ENCODE assay signal across 8 mouse cellular contexts in genomic region chr2:24473641-24474511, GRCm38 (mm10). TPM values are rescaled to one million over a fixed set of nuclear protein-coding genes. Genes with fewer than 3 reads are reported as not detected.
DNase-seq lines count a peak whose midpoint lies in the region; ATAC-seq lines count a peak whose summit lies in the region.

No protein-coding gene starts in this region.

- peaks cover 9% of the 10 kb centered on the region for H3K4me1 ChIP-seq in heart, embryonic 12.5 days (replicated peaks)
- peaks cover 21% of the 10 kb centered on the region for H3K4me1 ChIP-seq in embryonic facial prominence, embryonic 10.5 days
- H3K4me1 ChIP-seq in intestine, embryonic 15.5 days (replicated peaks): peaks cover 7% of the 10 kb centered on the region
- peaks cover 10% of the 10 kb centered on the region; the same call in 1 of the 2 replicates for H3K4me1 ChIP-seq in midbrain, embryonic 14.5 days (ENCODE audit: control insufficient read depth, insufficient read depth, low read length)

- no peaks in the 10 kb centered on the region for H3K36me3 ChIP-seq in heart, embryonic 12.5 days
- H3K36me3 ChIP-seq in embryonic facial prominence, embryonic 10.5 days (replicated peaks): no peaks in the 10 kb centered on the region
- no peaks in the 10 kb centered on the region for H3K36me3 ChIP-seq in intestine, embryonic 15.5 days
- H3K36me3 ChIP-seq in midbrain, embryonic 14.5 days (ENCODE audit: control insufficient read depth, insufficient read depth, low read length): no peaks in the 10 kb centered on the region

- H3K9ac ChIP-seq in heart, embryonic 12.5 days: peak overlapping the region; percentile 21; the same call in 1 of the 2 replicates
- no peak overlapping the region for H3K9ac ChIP-seq in intestine, embryonic 15.5 days
- no peak overlapping the region; the same call in 1 of the 2 replicates for H3K9ac ChIP-seq in midbrain, embryonic 14.5 days (replicated peaks; ENCODE audit: low read length)

- intact Hi-C loops in heart, postnatal 25 days (cut with DNase I): no loop called here

- no peak for ATAC-seq in heart, embryonic 12.5 days (ENCODE audit: insufficient number of reproducible peaks, low FRiP score)
- ATAC-seq in intestine, embryonic 15.5 days: no peak
- peak; percentile 66 for ATAC-seq in midbrain, embryonic 14.5 days (ENCODE audit: low FRiP score, low TSS enrichment)

- no peak overlapping the region for H3K27ac ChIP-seq in heart, embryonic 12.5 days (ENCODE audit: poor library complexity, severe bottlenecking)
- no peak overlapping the region for H3K27ac ChIP-seq in embryonic facial prominence, embryonic 10.5 days (replicated peaks)
- no peak overlapping the region for H3K27ac ChIP-seq in intestine, embryonic 15.5 days
- no peak overlapping the region for H3K27ac ChIP-seq in midbrain, embryonic 14.5 days (replicated peaks; ENCODE audit: low read depth, low read length)

- under 1% methylated on average over 56 of the region's 56 CpGs for WGBS in heart, embryonic 12.5 days
- WGBS in embryonic facial prominence, embryonic 10.5 days: under 1% methylated on average over 56 of the region's 56 CpGs
- WGBS in intestine, embryonic 15.5 days: 3% methylated on average over 56 of the region's 56 CpGs
- WGBS in midbrain, embryonic 14.5 days: under 1% methylated on average over 56 of the region's 56 CpGs

- H3K27me3 ChIP-seq in heart, embryonic 12.5 days (replicated peaks): peaks cover 78% of the 10 kb centered on the region
- peaks cover 96% of the 10 kb centered on the region for H3K27me3 ChIP-seq in embryonic facial prominence, embryonic 10.5 days (replicated peaks; ENCODE audit: low read depth, poor library complexity, severe bottlenecking)
- H3K27me3 ChIP-seq in intestine, embryonic 15.5 days (replicated peaks): peaks cover 35% of the 10 kb centered on the region
- H3K27me3 ChIP-seq in midbrain, embryonic 14.5 days (ENCODE audit: control insufficient read depth, insufficient read depth, low read length): peaks cover 54% of the 10 kb centered on the region

- H3K4me2 ChIP-seq in heart, embryonic 12.5 days: peak overlapping the region; percentile 63
- peak overlapping the region; percentile 57 for H3K4me2 ChIP-seq in intestine, embryonic 15.5 days (replicated peaks)
- peak overlapping the region; percentile 61 for H3K4me2 ChIP-seq in midbrain, embryonic 14.5 days (ENCODE audit: low read length)

- DNase-seq in heart, postnatal 25 days (ENCODE audit: low spot score): no peak
- peak; percentile 60 for DNase-seq in embryonic facial prominence, embryonic 10.5 days (ENCODE audit: low spot score)
- DNase-seq in midbrain, embryonic 14.5 days: peak; percentile 63
- no peak for DNase-seq in B cell, adult 2 months
- no peak for DNase-seq in right cerebral cortex, postnatal 25 days
- DNase-seq in cerebellum, adult 11 months: no peak

- H3K4me3 ChIP-seq in heart, embryonic 12.5 days: peak overlapping the region; percentile 38
- peak overlapping the region; percentile 50 for H3K4me3 ChIP-seq in embryonic facial prominence, embryonic 10.5 days
- H3K4me3 ChIP-seq in intestine, embryonic 15.5 days (replicated peaks): peak overlapping the region; percentile 21
- peak overlapping the region; percentile 37 for H3K4me3 ChIP-seq in midbrain, embryonic 14.5 days (replicated peaks; ENCODE audit: low read depth, low read length)

- H3K9me3 ChIP-seq in heart, embryonic 12.5 days (replicated peaks): no peaks in the 10 kb centered on the region
- H3K9me3 ChIP-seq in embryonic facial prominence, embryonic 10.5 days: no peaks in the 10 kb centered on the region
- no peaks in the 10 kb centered on the region for H3K9me3 ChIP-seq in intestine, embryonic 15.5 days
- H3K9me3 ChIP-seq in midbrain, embryonic 14.5 days (ENCODE audit: control insufficient read depth, low read length): no peaks in the 10 kb centered on the region

RNA-seq across cellular contexts. Expression of gene Pax8, which starts 1.5 kb away (rescaled TPM):
- not detected in 2 replicates for polyA plus RNA-seq in heart, embryonic 12.5 days (2016; fragmentation: Nextera tagmentation; extraction: Ambion mirVana)
- total RNA-seq in heart, postnatal 25 days (2021): not detected
- 1.1 and 3.0 TPM in 2 replicates for polyA plus RNA-seq in embryonic facial prominence, embryonic 10.5 days (2016; fragmentation: Nextera tagmentation; extraction: Ambion mirVana)
- polyA plus RNA-seq in intestine, embryonic 15.5 days (2015; fragmentation: Nextera tagmentation; extraction: Ambion mirVana): 0.73 and 1.1 TPM in 2 replicates
- 4.5 and 5.4 TPM in 2 replicates for polyA plus RNA-seq in midbrain, embryonic 14.5 days (2014; fragmentation: Nextera tagmentation; extraction: Ambion mirVana)

Comparison
In these comparisons a context has a peak if more than half of its experiments do, and no peak if none do; other contexts are left out.
1. DNase-seq: peak in embryonic facial prominence, embryonic 10.5 days (single experiment) and midbrain, embryonic 14.5 days (single experiment); none in heart, postnatal 25 days (single experiment), B cell, adult 2 months (0 of 2), right cerebral cortex, postnatal 25 days (single experiment) and cerebellum, adult 11 months (single experiment).
2. Peak in every context shown above with its lines, with median percentiles within 50 percentile points of each other: H3K4me2 ChIP-seq and H3K4me3 ChIP-seq.